Mouse (Mus musculus): Measurements from ENCODE around the gene Epb41.

The Epb41 gene

DNA sequence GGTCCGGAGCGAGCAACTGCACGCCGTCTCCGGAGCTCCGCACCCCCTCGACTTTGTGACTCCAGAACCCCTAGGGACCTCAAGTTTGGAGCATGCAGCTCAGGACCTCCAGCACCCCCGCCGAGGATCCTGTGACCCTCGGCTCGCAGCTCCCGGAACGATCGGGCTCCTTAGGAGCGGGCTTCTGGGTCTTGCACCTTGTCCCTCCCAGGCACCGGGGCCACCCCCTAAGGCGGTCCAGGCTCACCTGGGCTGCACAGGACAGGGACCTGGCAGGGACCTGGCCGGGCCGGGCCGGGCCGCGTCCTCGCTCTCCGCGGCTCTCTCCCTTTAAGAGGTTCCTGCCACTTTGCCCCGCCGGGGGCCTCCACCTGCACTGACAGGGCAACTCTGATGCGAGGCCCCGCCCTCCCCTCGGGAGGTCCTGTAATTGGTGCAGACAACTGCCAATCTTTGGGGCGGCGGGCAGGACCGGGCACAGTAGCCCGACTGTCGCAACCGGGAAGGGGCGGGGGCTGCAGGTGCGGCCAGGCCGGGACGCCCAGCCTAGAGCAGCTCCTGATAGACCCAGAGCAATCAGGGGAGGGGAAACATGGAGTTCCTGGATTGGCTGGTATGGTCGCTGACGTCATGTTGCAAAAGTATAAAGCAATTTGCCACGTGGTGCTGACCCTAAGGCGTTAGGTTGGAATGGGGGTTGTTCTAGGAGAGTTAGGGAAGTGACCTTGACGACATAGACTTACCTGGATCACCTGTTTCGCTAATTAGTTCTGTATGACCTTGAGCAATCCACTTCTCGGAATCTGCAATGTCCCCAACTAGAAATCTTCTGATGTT lies at the start of gene Epb41:
TSS of gene Epb41 (minus strand) at position 389 of the 837 bp plus-strand sequence.
- peak; percentile 99 to 100 for DNase-seq (ENCODE audit: low spot score in 2 of 2)

DNA sequence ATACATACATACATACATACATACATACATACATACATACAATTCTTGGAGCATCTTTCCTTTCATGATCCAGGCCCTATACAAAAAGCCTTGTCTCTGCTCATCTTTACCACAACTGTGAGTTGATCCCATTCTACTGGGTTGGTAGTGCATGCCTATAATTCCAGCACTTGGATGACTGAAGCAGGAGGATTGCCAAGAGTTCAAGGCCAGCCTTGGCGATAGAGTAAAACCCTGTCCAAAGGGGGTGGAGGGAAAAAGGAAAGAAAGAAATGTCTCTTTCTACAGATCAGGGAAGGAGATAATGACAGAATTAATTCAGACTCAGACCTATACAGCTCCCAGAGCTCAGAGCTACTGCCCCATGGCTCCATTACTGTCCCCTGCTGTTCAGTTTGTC lies 48.0 kb upstream of the Epb41 start:
- DNase-seq (ENCODE audit: low spot score in 2 of 2): no peak

DNA sequence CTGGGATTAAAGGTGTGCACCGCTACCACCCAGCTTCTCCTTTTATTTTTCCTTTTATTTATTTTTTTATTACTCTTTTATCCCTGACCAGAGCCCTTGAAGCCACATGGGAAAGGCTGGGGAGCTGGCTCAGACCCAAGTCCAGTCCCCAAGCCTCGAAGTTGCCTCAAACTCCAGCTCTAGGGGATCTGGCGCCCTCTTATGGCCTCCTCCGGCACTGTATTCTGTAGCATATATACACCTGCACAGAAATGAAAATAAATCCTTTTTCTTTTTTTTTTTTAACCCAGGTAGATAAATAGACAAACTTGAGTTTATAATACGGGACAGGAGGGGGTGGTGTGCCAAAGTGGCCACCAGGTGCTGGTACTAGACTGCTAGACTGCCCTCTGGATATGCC lies 46.6 kb upstream of the Epb41 start:
- no peak for DNase-seq (ENCODE audit: low spot score in 2 of 2)

DNA sequence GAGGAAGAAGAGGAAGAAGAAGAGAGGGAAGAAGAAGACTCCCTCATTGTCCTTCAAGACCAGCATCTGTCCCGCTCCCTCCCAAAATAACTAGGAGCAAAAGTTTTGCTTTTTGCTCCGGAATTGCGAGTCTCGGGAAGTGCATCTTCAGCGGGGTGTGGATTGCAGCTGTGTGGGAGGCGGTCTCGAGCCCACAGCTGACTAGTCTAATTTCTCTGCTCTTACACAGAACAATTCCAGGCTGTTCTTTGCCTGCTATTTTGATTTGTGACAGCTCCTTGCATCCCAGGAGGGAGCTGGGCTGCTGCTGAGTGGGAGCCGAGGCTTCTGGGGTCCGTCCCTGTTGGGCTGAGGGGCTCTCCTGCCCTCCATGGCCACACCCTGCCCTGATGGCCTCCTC lies 44.4 kb upstream of the Epb41 start:
- no peak for DNase-seq (ENCODE audit: low spot score in 2 of 2)

DNA sequence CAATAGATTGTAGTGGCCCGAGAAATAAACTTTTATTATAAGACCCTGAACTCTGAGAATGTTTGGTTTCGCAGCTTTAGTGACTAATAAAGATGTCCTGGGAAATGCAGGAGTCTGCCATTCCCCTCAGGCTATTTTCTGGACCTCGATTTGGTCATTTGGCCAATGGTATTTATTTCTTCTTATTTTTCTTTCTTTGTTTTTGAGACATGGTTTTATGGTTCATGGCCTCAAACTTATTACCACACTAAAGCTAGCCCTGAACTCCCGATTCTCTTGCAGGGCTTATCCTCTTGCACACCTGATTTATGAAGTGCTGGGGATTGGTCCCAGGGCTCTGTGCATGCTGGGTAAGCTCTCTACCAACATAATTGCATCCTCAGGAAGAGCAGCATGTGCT lies 41.2 kb upstream of the Epb41 start:
- DNase-seq (ENCODE audit: low spot score in 2 of 2): no peak

DNA sequence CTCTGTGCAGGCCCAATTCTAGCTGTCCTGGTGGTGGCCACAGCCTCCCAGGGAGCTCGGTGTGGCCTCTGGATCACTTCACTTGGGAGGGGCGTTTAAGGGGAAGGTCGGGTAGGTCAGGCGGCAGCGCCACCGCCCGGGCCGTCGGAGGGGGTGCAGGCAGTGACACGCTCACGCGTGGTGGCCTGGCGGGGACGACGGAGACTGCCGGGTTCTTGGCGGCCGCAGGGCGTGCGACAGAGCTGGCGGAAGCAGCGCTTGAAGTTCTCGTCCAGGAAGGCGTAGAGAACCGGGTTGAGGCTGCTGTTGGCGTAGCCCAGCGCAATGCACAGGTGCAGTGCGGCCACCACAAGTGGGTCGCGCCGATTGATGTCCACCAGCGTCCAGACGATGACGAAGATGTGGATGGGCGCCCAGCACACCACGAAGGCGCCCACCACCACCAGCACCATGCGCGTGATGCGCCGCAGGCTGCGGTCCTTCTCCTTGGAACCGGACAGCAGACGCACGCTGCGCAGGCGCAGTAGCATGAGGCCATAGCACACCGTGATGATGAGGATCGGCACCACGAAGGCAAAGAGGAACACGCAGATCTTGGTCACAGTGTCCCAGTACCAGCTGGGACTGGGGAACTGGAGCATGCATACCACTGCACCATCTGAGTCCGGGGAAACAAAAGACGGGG lies 38.4 kb upstream of the Epb41 start:
- DNase-seq (ENCODE audit: low spot score in 2 of 2): no peak

DNA sequence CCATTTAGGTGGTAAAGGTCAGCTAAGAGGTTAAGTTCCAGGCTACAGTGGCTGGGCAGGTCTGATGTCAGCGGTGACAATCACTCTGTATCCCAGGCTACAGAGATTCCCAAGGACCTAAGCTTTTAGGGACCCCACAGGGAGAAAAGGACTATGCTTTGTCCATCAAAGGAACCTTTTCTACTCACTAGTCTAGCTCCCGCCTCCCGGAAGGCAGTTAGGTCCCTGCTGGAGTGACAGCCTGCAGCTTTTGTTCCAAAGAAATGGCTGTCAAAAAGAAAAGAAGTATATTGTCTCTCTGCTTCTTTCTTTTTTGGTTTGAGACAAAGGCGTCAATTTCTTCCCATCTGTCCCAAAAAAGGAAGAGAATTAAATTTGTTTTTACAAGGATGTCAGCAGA lies 36.1 kb upstream of the Epb41 start:
- no peak for DNase-seq (ENCODE audit: low spot score in 2 of 2)

DNA sequence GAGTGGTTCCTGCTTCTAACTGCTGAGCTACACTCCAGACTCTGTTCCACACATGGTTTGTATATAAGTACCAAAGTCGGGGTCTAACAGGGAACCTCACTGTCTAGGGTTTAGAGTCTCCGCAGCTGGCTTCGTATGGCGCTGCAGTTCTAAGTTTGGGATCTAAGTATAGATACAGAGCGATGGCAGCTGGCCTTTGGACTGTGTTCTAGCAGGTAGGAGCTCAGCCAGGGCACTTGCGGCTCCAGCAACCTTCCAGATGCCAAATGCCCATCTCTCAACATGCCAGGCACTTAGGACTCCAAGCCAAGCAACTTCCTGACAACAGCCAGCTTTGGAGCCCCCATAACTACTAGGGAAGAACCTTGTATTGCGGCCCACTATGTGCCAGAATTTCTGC lies 33.1 kb upstream of the Epb41 start:
- no peak for DNase-seq (ENCODE audit: low spot score in 2 of 2)

DNA sequence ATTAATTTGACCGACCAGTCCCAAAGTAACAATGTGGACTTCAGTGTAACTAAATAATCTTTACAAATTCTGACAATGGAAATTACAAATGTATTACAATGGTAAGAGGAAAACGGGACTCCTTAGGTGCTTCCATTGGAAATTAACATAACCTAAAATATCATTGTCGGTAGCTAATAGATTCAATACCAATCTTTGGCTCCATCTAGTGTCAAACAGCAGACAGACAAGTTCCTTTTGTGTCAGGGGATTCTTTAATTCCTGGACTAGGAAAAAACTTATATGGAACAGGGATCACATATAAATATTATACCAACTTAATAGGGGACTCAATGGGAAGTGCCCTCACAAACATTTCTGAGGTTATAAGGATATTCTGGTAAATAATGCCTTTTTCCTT lies 26.0 kb upstream of the Epb41 start:
- no peak for DNase-seq (ENCODE audit: low spot score in 2 of 2)

DNA sequence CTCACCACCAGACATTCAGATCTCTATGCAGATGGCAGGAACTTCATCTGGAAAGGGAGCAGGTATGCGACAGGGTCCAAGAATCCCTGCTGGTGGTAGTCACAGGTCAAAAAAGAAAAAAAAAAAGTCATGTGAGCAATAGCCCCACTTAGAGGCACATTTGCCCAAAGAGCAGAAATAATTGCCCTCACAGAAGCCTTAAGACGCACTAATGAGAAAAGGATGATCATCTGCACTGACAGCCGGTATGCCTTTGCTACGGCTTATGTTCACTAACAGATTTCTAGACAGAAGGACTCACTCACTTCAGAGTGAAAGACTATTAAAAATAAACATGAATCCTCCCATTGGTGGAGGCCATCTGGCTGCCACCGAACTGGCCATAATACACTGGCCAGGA lies 24.4 kb upstream of the Epb41 start:
- DNase-seq (ENCODE audit: low spot score in 2 of 2): no peak

DNA sequence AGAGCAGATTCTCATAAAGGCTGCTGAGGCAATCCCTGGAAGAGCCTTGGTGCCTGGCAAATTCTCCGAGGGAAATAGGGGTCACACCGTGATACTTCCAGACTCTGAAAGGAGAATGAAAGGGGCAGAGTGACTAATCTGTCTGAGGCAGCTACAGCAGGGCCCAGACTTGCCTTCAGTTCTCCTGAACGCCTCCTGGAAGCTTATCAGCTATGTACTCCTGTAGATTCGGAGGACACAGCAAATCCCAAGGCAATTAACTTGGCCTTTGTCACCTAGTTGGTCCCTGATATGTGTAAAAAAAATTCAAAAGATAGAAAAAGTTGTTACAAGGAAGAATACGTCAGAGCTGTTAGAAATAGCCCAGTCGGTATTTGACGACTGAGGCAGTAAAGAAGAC lies 19.9 kb upstream of the Epb41 start:
- no peak for DNase-seq (ENCODE audit: low spot score in 2 of 2)

DNA sequence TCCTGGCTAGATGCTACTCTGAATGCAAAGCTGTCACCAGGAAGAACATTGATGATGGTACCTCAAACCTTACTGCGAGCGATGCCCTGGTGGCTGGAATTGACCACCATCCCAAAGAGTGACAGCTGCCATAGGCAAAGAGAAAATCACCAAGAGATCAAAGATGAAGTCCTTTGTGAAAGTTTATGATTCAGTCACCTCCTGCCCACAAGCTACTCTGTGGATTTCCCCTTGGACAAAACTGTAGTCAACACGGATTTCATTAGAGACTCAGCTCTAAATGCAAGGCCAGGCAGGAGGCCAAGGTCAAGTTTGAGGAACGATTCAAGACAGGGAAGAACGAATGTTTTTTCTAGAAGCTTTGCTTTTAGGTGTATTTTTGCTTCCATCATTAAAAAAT lies 18.8 kb upstream of the Epb41 start:
- DNase-seq (ENCODE audit: low spot score in 2 of 2): no peak

DNA sequence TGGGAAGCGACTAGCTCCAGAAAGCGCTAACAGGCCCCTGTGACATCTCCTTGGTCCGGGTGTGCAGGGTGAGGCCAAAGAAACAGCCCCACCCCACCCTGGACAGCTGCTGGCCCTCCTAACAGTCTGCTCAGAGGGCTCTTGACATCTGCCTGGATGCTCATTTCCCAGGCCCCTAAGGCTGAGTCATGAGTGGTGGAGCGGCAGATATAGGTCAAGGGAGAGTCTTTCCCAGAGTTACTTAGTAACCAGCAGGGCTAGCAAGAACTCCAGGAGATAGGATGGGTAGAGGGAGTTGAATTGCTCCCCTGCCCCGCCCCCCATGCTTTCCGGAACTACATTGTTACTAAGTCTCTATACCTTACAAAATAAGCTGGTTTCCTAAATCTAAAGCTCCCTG lies 18.0 kb upstream of the Epb41 start:
- no peak for DNase-seq (ENCODE audit: low spot score in 2 of 2)

DNA sequence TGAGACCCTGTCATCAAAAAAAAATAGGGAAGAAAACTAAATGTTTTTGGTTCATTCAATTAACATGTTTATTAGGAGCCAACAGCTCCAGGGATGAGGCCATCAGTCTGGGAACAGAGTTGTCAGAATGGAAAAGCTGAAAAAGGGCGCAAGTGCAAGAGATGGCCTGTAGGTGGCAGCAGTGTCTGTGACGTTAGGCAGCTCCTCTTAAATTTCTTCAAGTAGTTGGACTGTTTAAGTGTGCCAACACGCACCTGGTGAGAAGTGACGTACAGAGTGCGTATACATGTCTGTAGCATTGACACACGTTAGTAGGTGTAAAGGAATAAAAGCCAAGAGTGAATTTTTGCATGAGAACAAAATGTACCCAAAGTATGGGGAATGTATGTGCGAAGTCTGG lies 13.8 kb upstream of the Epb41 start:
- no peak for DNase-seq (ENCODE audit: low spot score in 2 of 2)

DNA sequence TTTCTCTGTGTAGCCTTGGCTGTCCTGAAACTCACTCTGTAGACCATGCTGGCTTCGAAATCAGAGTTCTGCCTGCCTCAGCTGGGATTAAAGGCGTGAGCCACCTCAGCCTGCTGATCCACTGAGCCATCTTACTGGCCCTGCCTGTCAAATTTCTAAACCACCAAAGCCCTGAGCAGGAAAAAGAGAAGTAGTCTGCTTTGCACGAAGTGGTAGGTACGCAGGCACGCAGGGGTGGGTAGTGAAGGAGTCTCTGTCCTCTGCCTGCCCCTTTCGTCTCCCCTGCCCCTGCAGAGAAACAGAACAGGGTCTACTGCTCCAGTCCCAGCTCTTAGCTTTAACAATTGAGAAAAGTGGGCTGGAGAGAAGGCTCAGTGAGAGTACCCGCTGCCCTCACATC lies 10.0 kb upstream of the Epb41 start:
- DNase-seq (ENCODE audit: low spot score in 2 of 2): peak; percentile 51 to 60

DNA sequence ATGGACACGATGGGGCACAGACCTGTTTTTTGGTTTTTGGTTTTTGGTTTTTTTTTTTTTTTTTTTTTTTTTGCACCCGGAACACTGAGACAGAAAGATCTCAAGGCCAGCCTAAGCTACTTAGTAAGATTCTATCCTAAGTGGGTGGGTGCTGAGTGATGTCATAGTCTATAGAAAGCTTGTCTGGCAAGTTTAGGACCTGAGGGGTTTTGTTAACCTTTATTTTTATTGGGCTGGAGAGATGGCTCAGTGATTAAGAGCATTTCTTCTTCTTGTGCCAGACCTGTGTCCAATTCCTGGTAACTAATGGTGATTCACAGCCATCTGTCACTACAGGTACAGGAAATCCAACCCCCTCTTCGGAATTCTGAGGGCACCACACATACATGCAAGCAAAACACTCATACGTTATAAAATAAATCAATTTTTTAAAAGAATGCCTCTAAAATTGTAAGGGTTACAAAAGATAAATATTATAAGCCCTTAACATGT lies 5.4 kb upstream of the Epb41 start:
- no peak for DNase-seq (ENCODE audit: low spot score in 2 of 2)

DNA sequence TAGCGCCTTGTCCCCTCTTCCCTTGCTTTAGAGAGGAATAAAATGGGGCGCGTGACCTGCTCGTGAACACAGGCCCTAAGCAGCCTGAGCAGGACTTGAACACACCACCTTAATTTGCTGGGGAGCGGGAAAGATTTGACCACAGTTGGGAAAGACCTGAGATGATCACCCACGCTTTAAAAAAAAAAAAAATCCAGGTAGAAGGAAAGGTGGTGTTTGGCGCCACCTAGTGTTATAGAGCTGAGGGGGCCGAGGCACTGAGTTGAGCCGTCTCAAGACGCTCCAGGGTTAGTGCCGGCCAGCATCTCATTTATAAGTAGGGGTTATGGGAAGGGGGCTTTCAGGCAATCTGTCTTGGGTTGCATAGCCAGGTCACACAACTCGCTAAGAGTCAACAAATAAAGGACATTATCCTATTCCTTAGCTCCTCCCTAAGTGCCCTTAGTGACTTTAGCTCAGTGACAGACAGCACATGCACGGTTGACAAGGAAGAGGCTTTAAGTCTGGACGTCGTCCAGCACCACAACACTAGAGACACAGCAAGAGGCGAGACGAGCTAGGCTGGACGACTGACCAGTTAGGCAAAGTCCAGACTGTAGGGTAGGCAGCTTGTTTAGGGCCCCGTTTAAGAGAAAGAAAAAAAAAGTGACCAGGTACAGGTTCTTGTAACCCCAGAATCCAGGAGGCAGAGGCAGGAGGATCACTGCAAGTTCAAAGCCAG lies 4.6 kb upstream of the Epb41 start:
- peak; percentile 58 to 70 for DNase-seq (ENCODE audit: low spot score in 2 of 2)

DNA sequence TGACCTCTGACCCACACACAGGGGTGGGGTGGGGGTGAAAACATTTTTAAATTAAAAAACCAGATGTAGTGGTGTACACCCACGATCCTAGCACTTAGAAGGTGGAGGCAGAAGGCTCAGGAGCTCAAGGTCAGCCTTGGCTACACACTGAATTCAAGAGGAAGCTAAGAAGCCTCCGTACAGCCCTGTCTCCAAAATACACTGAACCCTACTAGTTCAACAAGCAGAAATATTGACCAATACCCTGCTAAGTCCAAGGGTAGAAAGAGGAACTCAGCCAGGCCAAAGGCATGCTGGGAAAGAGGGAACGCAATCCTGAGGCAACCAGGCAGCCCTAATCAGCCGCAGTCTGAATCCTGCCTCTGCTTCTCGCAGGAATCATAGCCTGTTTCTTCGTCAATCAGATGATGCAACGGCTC lies 3.2 kb upstream of the Epb41 start:
- no peak for DNase-seq (ENCODE audit: low spot score in 2 of 2)

DNA sequence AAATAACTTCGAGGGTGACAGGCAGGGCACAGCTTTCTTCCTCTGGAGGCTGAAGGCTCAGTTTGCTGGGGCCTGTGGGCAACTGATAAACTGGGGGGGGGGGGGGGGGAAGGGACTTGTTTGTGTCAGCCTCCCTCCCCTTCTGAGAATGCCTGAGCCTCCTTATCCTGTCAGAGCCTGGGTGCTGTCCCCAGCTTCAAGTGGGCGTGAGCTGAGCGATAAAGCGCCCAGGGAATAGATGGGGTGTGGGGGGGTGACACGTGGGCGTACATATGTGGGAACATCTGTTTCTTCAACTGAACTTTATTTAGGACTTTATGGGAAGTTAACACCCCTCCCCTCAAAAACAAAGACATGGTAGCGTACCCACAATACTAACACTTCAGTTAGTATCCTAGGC lies 2.3 kb upstream of the Epb41 start:
- peak; percentile 62 to 81 for DNase-seq (ENCODE audit: low spot score in 2 of 2)

DNA sequence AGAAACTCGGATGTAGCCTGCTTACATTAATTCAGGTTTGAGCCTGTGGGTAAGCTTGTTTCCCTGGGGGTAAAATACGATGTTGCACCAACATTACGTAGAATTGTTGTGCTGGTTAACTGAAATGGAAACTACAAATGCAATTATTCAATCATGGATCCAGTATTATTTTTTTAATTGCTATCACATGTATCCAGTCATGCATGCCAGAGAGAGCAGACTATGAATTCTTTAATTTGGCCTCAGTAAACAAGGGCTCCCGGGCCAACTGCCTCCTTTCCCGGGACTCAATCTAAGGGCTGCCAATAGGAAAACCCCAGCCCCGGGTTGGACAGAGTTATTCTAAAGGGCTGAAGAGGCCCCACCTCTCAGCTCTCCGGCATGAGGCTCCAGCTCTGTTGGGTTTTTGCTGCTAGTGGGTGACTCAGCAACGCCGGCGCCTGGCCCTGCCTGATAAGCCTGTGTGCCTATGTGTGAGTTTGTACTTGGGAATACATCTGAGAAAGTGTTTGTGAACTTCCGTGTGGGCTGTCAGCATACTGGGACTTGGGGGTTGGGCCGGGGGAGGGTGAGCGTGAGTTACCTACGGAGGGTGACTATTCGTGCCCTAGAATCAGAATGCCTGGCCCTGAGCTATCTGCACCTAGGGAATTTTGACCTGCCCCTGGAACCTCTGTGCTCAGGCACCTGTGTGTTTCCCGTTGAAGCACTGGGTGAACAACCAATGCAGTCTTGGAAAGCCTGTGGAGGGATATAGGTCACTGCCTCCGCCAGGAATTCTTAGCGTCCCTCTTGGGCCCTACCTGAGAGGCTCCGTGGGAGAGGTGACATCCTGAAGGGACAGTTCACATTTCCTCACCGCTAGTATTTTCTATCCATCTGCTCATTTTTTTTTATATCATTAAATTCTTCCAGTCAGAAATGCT lies 1.6 kb upstream of the Epb41 start:
- DNase-seq (ENCODE audit: low spot score in 2 of 2): peak; percentile 74 to 87

DNA sequence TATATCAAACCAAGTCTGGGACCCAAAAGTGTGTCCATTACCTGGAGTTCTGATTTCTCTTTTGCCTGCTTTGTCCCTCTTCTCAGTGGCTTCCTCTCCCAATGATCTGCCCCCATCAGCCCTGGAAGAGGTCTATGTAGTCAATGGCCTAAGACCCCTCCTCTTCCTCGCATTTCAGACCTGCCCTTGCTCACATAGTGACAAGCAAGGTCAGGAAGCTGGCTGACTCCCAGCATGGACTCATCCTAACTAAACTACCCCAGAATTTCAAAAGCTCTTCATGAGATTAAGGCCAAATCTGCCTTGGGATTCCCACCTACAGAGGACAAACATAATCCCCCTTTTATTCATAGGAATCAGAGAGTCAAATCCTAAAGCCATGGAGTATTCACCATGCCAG lies 675 bp upstream of the Epb41 start:
- DNase-seq (ENCODE audit: low spot score in 2 of 2): no peak

All from spleen, postnatal 36 days (tissue).